Comparison of ENCODE assay signal across 27 mouse cellular contexts in the genomic region with DNA sequence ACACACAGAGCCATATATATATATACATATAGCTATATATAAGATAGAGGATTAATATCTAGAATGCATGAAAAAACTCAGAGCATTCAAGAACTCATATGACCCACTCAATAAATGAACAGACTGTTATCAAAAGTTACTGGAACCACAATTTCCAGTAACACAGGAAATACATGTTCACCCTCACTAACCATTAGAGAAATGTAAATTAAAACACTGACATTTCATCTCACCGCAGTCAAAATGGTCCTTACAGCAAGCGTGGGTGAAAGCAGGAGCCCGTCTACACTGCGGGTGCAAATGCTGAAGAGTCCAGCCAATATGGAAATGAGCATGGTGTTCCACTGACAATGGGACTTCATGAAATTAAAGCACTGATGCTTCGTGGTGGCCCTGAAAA. TPM values are rescaled to one million over a fixed set of nuclear protein-coding genes. Genes with fewer than 3 reads are reported as not detected.
"Had no signal": no experiment of that assay in that cellular context is flagged by ENCODE, and none has a peak within 500 bp of the region (broad histone marks: within the 10 kb centered on the region; RNA-seq: fewer than 3 reads in every experiment).

No protein-coding gene starts in this region.

- H3K36me3 ChIP-seq: kidney, embryonic 15.5 days; limb, embryonic 12.5 days; limb, embryonic 15.5 days; lung, embryonic 15.5 days; neural tube, embryonic 12.5 days; neural tube, embryonic 15.5 days had no signal

- H3K27me3 ChIP-seq: kidney, embryonic 15.5 days; limb, embryonic 12.5 days; limb, embryonic 15.5 days; lung, embryonic 15.5 days; neural tube, embryonic 12.5 days; neural tube, embryonic 15.5 days had no signal

- H3K4me1 ChIP-seq: limb, embryonic 12.5 days; limb, embryonic 15.5 days; lung, embryonic 15.5 days; neural tube, embryonic 12.5 days; neural tube, embryonic 15.5 days had no signal

- H3K9me3 ChIP-seq: kidney, embryonic 15.5 days; limb, embryonic 12.5 days; limb, embryonic 15.5 days; lung, embryonic 15.5 days; neural tube, embryonic 12.5 days; neural tube, embryonic 15.5 days had no signal

- H3K4me3 ChIP-seq: kidney, embryonic 15.5 days; limb, embryonic 12.5 days; limb, embryonic 15.5 days; lung, embryonic 15.5 days; neural tube, embryonic 12.5 days; neural tube, embryonic 15.5 days had no signal

- DNase-seq: kidney, adult 8-10 months; kidney, postnatal 10 days; kidney, postnatal 36 days; layer of hippocampus, postnatal 36 days; left cerebral cortex, postnatal 4 days; lung, adult 18-20 months; lung, postnatal 10 days; lung, postnatal 36 days; midbrain, embryonic 14.5 days; right cerebral cortex, adult 18-20 months; right cerebral cortex, postnatal 14 days; right cerebral cortex, postnatal 4 days; thymus, adult 18-20 months; thymus, postnatal 36 days had no signal

- H3K9ac ChIP-seq: kidney, embryonic 15.5 days; limb, embryonic 12.5 days; limb, embryonic 15.5 days; liver, embryonic 14.5 days; lung, embryonic 15.5 days; neural tube, embryonic 12.5 days; neural tube, embryonic 15.5 days had no signal

- H3K4me2 ChIP-seq: kidney, embryonic 15.5 days; limb, embryonic 12.5 days; limb, embryonic 15.5 days; liver, embryonic 11.5 days; lung, embryonic 15.5 days; midbrain, embryonic 11.5 days; neural tube, embryonic 12.5 days; neural tube, embryonic 15.5 days had no signal

- H3K27ac ChIP-seq: kidney, embryonic 15.5 days; limb, embryonic 12.5 days; limb, embryonic 15.5 days; liver, embryonic 14.5 days; lung, embryonic 15.5 days; neural tube, embryonic 12.5 days; neural tube, embryonic 15.5 days had no signal

RNA-seq across cellular contexts. Expression of gene Tnfsf10, which starts 13.9 kb away (rescaled TPM):
- polyA plus RNA-seq: midbrain, embryonic 11.5 days; neural tube, embryonic 12.5 days had no signal

RNA-seq across cellular contexts. Expression of gene Ghsr, which starts 40.4 kb away (rescaled TPM):
- total RNA-seq: megakaryocyte-erythroid progenitor cell, adult 5-6 weeks had no signal
- polyA plus RNA-seq: kidney, embryonic 15.5 days; limb, embryonic 12.5 days; limb, embryonic 15.5 days; liver, embryonic 11.5 days; liver, embryonic 14.5 days; lung, embryonic 15.5 days; stomach, embryonic 16.5 days; testis, adult 2 months; urinary bladder, adult 2 months had no signal
